Mouse (Mus musculus): ENCODE data around the gene Rarres2.
A peak's percentile ranks its signal among the peaks of the same experiment; 100 is the strongest.
"Not testable (repeated sequence)": the region's sequence is repeated elsewhere in the genome, so short reads cannot be mapped to it uniquely, and the experiment has no call there.

The Rarres2 gene

GRCm38 (mm10) chr6:48540721-48541120, 31.9 kb downstream of the Rarres2 start:
- no peak for DNase-seq

- peak; percentile 47 to 49 for DNase-seq
Observed at GRCm38 (mm10) chr6:48539860-48540259, 32.7 kb downstream of the Rarres2 start.

GRCm38 (mm10) chr6:48538841-48539737, 33.5 kb downstream of the Rarres2 start:
- peak; percentile 90 to 95 for DNase-seq

- DNase-seq: peak; percentile 96 to 97
Observed at GRCm38 (mm10) chr6:48537105-48537954, 35.3 kb downstream of the Rarres2 start, which contains the start of gene Atp6v0e2. Gene Atp6v0e2 (plus strand): TSS chr6:48537615.

- no peak for DNase-seq
Observed at GRCm38 (mm10) chr6:48536091-48536490, 36.5 kb downstream of the Rarres2 start.

GRCm38 (mm10) chr6:48534913-48535312, 37.7 kb downstream of the Rarres2 start:
- no peak for DNase-seq

- no peak for DNase-seq
Observed at GRCm38 (mm10) chr6:48533475-48533874, 39.1 kb downstream of the Rarres2 start.

- peak in 1 of 2 experiments; percentile 52 for DNase-seq
Observed at GRCm38 (mm10) chr6:48530862-48531261, 41.7 kb downstream of the Rarres2 start.

- DNase-seq: no peak
Observed at GRCm38 (mm10) chr6:48529871-48530440, 42.6 kb downstream of the Rarres2 start.

- no peak for DNase-seq
Observed at GRCm38 (mm10) chr6:48529261-48529660, 43.3 kb downstream of the Rarres2 start.

GRCm38 (mm10) chr6:48527901-48528300, 44.7 kb downstream of the Rarres2 start:
- DNase-seq: no peak

GRCm38 (mm10) chr6:48524882-48525281, 47.7 kb downstream of the Rarres2 start:
- not testable (repeated sequence) for DNase-seq

Data from cerebellum, postnatal 10 days (tissue).